Mouse (Mus musculus): ENCODE measurements around the gene Lrrc2. TPM values are rescaled to one million over a fixed set of nuclear protein-coding genes. Genes with fewer than 3 reads are reported as not detected.

Gene Lrrc2
- polyA plus RNA-seq, 1 experiment from 2014 or later, result 0.34 TPM

DNA sequence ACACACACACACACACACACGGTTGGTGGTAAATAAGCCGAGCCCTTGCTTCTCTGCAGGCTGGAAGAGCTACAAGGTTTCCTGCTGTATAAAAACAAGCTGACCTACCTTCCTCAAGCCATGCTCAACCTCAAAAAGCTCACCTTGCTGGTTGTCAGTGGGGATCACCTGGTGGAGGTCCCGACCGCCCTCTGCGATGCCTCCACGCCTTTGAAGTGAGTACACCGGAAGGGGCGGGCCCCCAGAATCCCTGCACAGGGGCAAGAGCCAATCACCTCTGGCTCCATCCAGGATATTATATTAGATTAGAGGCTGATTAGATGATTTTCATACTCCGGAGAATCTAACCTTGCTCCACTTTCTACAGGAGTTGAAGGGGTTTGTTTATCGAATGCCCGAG, 28.1 kb downstream of the Lrrc2 start:
- H3K4me2 ChIP-seq (replicated peaks), result no peak overlapping the region
- no peaks in the 10 kb centered on the region for H3K27me3 ChIP-seq (replicated peaks)
- no peak overlapping the region for H3K27ac ChIP-seq
- no peak overlapping the region for H3K4me3 ChIP-seq (replicated peaks)
- 89% methylated on average over 10 of the region's 11 CpGs for WGBS
- no peaks in the 10 kb centered on the region for H3K9me3 ChIP-seq
- H3K36me3 ChIP-seq, result no peaks in the 10 kb centered on the region
- no peak for ATAC-seq
- no peaks in the 10 kb centered on the region for H3K4me1 ChIP-seq (replicated peaks)
- no peak overlapping the region for H3K9ac ChIP-seq

DNA sequence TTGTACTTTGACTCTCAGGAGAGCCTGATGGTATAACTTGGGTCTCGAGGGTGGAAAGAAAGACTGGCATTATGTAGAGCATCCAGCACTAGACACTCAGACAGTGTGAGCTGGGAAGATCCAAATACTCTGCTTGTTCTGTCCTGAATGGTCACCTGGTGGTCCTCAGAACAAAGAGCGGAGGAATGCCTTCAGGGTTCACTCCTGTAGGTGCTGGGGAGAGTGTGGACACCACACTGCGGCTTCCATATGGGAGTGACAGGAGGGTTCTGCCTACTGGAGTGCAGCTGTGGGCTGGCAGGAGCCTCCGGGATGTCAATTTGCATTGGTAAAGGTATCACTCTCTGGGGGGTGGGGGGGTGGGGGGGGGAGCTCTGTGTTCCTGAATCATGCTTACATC, 31.0 kb downstream of the Lrrc2 start:
- no peak for ATAC-seq
- H3K9ac ChIP-seq, result no peak overlapping the region
- H3K36me3 ChIP-seq, result no peaks in the 10 kb centered on the region
- WGBS, result 75% methylated on average over 4 of the region's 4 CpGs
- H3K4me3 ChIP-seq (replicated peaks), result no peak overlapping the region
- H3K27ac ChIP-seq, result no peak overlapping the region
- H3K27me3 ChIP-seq (replicated peaks), result no peaks in the 10 kb centered on the region
- no peak overlapping the region for H3K4me2 ChIP-seq (replicated peaks)
- no peaks in the 10 kb centered on the region for H3K9me3 ChIP-seq
- H3K4me1 ChIP-seq (replicated peaks), result no peaks in the 10 kb centered on the region

DNA sequence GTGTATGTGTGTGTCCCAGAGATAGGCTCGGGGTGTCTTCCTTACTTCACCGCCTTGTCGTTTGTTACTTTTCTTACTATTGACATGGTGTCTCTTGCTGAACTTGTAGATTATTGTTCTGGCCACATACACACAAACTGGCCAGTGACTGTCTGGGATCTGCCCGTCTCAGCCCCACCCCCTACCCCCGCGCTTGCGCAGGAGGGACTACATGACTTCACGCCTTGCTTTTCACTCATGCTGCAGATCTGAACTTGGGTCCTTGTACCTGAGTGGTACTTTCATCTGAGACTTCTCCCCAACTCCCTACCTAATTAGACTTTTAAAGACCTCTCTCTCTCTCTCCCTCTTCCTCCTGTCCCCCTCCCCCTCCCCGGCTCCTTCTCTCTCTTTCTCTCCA, 32.8 kb downstream of the Lrrc2 start:
- Histone ChIP-seq H3K4me2 (replicated peaks) (no peak overlapping the region), H3K27me3 (replicated peaks) (no peaks in the 10 kb centered on the region), H3K9me3 (no peaks in the 10 kb centered on the region), H3K36me3 (no peaks in the 10 kb centered on the region), H3K4me1 (replicated peaks) (no peaks in the 10 kb centered on the region), H3K27ac (no peak overlapping the region), H3K9ac (no peak overlapping the region), H3K4me3 (replicated peaks) (no peak overlapping the region)
- ATAC-seq, result no peak
- WGBS, result 94% methylated on average over 9 of the region's 9 CpGs

DNA sequence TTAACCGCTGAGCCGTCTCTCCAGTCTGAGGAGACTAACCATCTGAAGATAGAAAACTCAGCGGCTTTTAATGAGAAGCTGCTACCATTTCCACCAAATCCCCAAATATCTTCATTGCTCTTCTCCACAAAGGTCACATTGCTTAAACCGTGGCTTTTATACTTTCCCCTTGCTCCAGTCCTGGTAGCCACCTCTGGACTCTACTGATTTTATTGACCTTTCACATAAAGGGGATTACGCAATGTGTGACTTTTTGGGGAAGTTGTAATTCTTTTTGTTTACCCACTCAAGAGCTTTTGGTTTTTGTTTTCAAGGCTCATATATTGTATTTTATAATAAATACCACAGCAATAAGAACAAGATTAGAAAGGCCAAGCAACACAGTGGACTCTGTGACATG, 34.2 kb downstream of the Lrrc2 start:
- no peak overlapping the region for H3K27ac ChIP-seq
- H3K4me1 ChIP-seq (replicated peaks), result 0 out of 2 replicates have a peak, but pooled peaks cover 3% of the 10 kb centered on the region
- no peaks in the 10 kb centered on the region for H3K9me3 ChIP-seq
- H3K36me3 ChIP-seq, result no peaks in the 10 kb centered on the region
- no peak overlapping the region for H3K4me3 ChIP-seq (replicated peaks)
- H3K9ac ChIP-seq, result no peak overlapping the region
- 94% methylated on average over 5 of the region's 5 CpGs for WGBS
- ATAC-seq, result no peak
- no peak overlapping the region for H3K4me2 ChIP-seq (replicated peaks)
- no peaks in the 10 kb centered on the region for H3K27me3 ChIP-seq (replicated peaks)

DNA sequence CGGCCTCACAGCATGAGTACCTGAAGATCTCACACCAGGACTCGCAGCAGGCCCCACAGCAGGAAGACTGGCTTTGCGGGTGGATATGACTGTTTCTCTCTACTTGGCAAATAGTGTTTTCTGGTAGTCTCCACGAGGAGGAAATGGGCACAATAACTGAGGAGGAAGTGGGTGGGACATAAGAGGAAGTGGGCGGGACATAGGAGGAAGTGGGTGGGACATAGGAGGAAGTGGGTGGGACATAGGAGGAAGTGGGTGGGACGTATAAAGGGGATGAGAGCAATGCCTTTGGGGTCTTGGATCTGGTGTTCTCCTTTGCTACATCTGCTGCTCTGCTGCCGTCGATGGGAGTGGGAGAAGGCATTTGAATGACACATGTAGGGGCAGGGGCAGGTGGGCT, 34.6 kb downstream of the Lrrc2 start:
- ATAC-seq, result no peak
- H3K9me3 ChIP-seq, result no peaks in the 10 kb centered on the region
- H3K4me1 ChIP-seq (replicated peaks), result 0 out of 2 replicates have a peak, but pooled peaks cover 3% of the 10 kb centered on the region
- 88% methylated on average over 8 of the region's 8 CpGs for WGBS
- H3K4me2 ChIP-seq (replicated peaks), result no peak overlapping the region
- no peak overlapping the region for H3K27ac ChIP-seq
- H3K36me3 ChIP-seq, result no peaks in the 10 kb centered on the region
- H3K4me3 ChIP-seq (replicated peaks), result no peak overlapping the region
- no peak overlapping the region for H3K9ac ChIP-seq
- H3K27me3 ChIP-seq (replicated peaks), result no peaks in the 10 kb centered on the region

DNA sequence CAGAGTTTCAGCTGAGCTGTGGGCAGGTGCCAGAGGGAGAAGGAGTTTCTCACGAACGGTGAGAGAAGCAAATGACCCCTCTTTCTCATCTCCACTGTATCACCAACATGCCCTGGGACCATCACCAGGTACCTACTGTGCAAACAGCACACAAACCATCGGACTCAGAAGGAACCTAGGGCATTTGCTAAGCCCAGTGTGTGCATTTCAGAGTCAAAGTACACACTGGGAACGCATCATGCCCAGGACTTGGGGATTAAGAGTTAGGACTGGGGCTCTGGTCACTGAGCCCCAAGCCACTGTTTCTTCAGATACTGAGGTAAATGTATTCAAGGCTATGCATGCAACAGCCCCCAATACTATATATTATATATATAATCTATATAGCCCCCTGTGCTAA, 36.0 kb downstream of the Lrrc2 start:
- Histone ChIP-seq H3K9ac (no peak overlapping the region), H3K27ac (no peak overlapping the region), H3K4me2 (replicated peaks) (no peak overlapping the region), H3K4me1 (replicated peaks) (peaks cover 3% of the 10 kb centered on the region; the same call in 1 of the 2 replicates), H3K36me3 (no peaks in the 10 kb centered on the region), H3K9me3 (no peaks in the 10 kb centered on the region), H3K4me3 (replicated peaks) (no peak overlapping the region), H3K27me3 (replicated peaks) (no peaks in the 10 kb centered on the region)
- ATAC-seq, result no peak
- WGBS, result 65% methylated on average over 4 of the region's 4 CpGs

DNA sequence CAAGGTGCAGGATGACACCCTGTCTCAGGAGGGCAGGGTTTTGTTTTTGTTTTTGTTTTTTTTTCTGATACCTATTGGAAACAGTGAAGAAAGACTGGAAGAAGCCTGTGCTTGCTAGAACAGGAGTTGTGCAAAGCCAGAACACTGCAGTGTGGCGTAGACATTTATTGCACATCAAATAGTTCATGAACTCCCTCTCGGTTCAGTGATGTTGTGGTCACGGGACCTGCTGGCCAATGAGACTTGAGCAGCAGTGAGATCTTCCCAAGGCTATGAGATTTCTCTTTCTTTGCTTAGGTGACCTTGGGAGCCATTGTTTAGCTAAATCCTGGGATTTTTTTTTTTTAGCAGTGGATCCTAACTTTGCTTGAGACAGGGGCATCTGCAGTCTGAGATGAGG, 36.7 kb downstream of the Lrrc2 start:
- 67% methylated on average over 3 of the region's 3 CpGs for WGBS
- no peak for ATAC-seq
- H3K9ac ChIP-seq, result no peak overlapping the region
- H3K4me3 ChIP-seq (replicated peaks), result no peak overlapping the region
- H3K9me3 ChIP-seq, result no peaks in the 10 kb centered on the region
- H3K36me3 ChIP-seq, result no peaks in the 10 kb centered on the region
- H3K4me2 ChIP-seq (replicated peaks), result no peak overlapping the region
- no peak overlapping the region for H3K27ac ChIP-seq
- no peaks in the 10 kb centered on the region for H3K27me3 ChIP-seq (replicated peaks)
- peaks cover 3% of the 10 kb centered on the region; the same call in 1 of the 2 replicates for H3K4me1 ChIP-seq (replicated peaks)

DNA sequence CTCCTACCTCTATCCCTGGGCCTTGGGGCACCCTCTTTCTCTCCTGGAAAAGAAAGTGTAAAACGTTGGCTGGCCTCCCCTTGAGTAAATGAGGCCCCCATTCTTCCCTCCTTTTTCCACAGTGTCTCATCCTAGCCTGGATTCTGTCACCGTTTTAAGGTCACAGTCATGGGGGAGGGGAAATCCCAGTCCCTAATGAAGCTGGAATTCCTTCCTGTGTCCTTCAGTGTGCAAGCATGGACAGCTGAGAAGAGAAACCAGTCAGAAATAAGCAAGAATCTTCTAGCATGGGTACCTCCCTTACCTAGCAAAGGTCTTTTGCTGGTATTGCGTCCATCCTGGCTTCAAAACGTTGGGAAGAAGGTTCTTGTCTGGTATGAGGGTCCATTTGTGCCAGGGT, 37.8 kb downstream of the Lrrc2 start:
- 53% methylated on average over 4 of the region's 4 CpGs for WGBS
- Histone ChIP-seq H3K27me3 (replicated peaks) (no peaks in the 10 kb centered on the region), H3K36me3 (no peaks in the 10 kb centered on the region), H3K27ac (no peak overlapping the region), H3K4me2 (replicated peaks) (no peak overlapping the region), H3K4me1 (replicated peaks) (peaks cover 3% of the 10 kb centered on the region; the same call in 1 of the 2 replicates), H3K4me3 (replicated peaks) (no peak overlapping the region), H3K9me3 (no peaks in the 10 kb centered on the region), H3K9ac (no peak overlapping the region)
- no peak for ATAC-seq

DNA sequence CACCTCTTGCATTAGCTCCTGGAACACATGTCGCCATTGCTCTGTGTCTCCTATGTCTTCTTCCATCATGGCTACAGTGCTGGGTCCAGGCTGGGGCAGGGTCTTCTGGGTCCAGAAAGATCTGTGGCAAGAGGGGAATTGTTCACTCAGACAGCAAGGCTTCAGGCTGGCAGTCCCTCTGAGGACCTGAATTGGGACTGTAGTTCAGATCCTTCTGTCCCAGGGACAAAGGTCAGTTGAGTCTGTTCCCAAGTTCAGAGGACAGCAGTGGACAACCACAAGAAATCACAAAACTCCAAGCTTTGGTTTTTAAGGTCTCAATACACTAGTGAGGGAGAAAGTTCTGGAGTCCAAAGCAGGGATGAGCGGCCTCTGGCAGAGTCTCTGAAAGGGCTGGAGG, 38.2 kb downstream of the Lrrc2 start:
- 98% methylated on average over 2 of the region's 2 CpGs for WGBS
- Histone ChIP-seq H3K4me2 (replicated peaks) (no peak overlapping the region), H3K36me3 (no peaks in the 10 kb centered on the region), H3K4me3 (replicated peaks) (no peak overlapping the region), H3K27me3 (replicated peaks) (no peaks in the 10 kb centered on the region), H3K27ac (no peak overlapping the region), H3K9me3 (no peaks in the 10 kb centered on the region), H3K4me1 (replicated peaks) (peaks cover 3% of the 10 kb centered on the region; the same call in 1 of the 2 replicates), H3K9ac (no peak overlapping the region)
- no peak for ATAC-seq

DNA sequence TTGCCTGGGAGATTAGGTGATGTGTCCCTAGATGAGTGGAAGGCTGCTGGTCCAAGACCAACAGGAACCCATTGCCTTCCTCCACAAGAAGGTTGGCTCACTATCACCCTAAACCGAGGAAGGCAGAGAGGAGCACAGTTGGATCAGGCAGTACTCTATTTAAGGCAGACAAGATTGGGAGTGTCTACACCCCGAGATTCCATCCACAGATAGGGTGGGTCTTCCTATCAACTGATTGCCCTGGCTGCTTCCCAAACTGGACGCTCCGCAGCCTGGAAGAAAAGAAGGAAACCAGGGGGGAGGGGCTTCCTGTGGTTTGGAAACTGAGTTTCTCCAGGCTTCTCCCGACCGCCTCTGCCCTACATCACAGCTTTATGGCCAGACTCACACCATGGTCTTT, 38.9 kb downstream of the Lrrc2 start, which contains the start of gene Rtp3:
TSS of gene Rtp3 (minus strand) at position 380 of the 400 bp plus-strand sequence.
- Histone ChIP-seq H3K4me2 (replicated peaks) (no peak within 1 kb of the TSS), H3K4me1 (replicated peaks) (peaks cover 3% of the 10 kb centered on the region; the same call in 1 of the 2 replicates), H3K27ac (no peak within 1 kb of the TSS), H3K9me3 (no peaks in the 10 kb centered on the region), H3K36me3 (no peaks in the 10 kb centered on the region), H3K27me3 (replicated peaks) (no peaks in the 10 kb centered on the region), H3K9ac (no peak within 1 kb of the TSS), H3K4me3 (replicated peaks) (no peak within 1 kb of the TSS)
- WGBS, result 37% methylated on average over 6 of the region's 6 CpGs
- no peak for ATAC-seq

DNA sequence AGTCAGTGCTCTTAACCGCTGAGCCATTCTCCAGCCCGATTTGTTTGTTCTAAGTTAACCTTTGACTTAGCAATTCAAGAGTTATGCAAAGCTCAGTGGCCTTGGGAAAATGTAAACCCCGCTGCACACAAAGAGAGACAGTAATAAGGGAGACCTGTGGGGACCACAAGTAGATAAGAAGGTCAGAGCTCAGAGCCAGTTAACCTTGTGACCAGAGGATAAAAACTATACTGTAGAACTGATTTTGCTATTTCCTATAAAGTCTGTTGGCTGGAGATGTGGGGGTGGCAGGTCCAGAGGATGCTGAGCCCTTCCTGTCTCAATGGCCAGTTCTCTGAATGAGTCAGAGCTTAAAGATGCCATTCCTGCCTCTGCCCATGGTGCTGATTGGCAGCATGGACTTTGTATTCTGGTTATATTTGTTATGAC, 42.0 kb downstream of the Lrrc2 start:
- no peaks in the 10 kb centered on the region for H3K9me3 ChIP-seq
- ATAC-seq, result peak; percentile 61
- peak overlapping the region; percentile 6; the same call in 1 of the 2 replicates for H3K27ac ChIP-seq

DNA sequence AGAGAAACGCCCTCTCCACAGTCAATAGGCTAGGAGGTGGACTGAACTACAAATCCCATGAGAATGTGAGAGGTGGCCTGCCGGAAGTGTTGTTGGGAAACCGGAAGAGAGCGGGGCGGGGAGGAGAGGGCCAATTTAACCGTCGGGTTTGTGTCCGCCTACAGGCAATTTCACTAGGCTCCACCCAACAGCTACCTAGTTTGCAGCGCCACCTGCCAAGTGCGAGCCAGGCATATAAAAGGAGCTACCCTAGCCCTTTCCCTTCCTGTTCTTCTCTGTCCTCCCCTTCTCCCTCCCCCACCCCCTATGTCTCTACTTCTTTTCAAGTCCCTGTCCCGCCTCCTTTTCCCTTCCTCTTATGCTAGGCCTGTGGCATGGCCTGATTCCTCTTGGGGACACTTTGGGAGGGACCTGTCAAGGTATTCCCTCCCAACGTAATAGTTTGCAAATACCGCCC, 43.4 kb downstream of the Lrrc2 start:
- Histone ChIP-seq H3K4me1 (replicated peaks) (peaks cover 4% of the 10 kb centered on the region; the same call in 1 of the 2 replicates), H3K36me3 (no peaks in the 10 kb centered on the region), H3K9ac (0 out of 2 replicates have a peak overlapping the region, but pooled peaks have one; percentile 38), H3K9me3 (no peaks in the 10 kb centered on the region), H3K27ac (0 out of 2 replicates have a peak overlapping the region, but pooled peaks have one; percentile 56), H3K4me3 (replicated peaks) (peak overlapping the region; percentile 42), H3K27me3 (replicated peaks) (no peaks in the 10 kb centered on the region), H3K4me2 (replicated peaks) (peak overlapping the region; percentile 59)
- ATAC-seq, result peak; percentile 90
- WGBS, result 6% methylated on average over 13 of the region's 13 CpGs

More for the DNA sequence above, 42.0 kb downstream of the Lrrc2 start:
- H3K4me1 ChIP-seq (replicated peaks), result peaks cover 3% of the 10 kb centered on the region; the same call in 1 of the 2 replicates
- H3K9ac ChIP-seq, result no peak overlapping the region
- WGBS, result 19% methylated on average over 3 of the region's 3 CpGs
- H3K4me2 ChIP-seq (replicated peaks), result no peak overlapping the region
- no peak overlapping the region for H3K4me3 ChIP-seq (replicated peaks)
- H3K36me3 ChIP-seq, result no peaks in the 10 kb centered on the region
- no peaks in the 10 kb centered on the region for H3K27me3 ChIP-seq (replicated peaks)

DNA sequence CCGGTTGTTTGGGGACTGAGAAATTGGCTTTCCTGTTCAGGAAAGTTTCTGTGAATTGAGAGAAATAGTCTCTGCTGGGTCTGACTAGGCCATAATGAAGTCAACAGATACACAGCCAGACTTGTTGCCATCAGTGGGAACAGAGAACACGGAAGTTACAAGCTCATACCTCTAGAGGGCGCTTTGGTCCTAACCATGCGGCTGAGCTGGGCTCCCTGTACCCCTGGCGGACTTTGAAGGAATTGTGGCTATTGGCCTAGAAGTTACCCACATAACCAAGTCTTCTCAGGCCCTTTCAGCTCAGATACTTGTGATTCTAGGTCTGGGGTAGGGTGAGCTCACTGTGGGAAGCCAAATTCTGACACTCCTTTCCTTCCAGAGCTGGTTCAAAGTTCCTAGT, 45.9 kb downstream of the Lrrc2 start:
- no peak; the same call in 1 of the 2 replicates for ATAC-seq
- Histone ChIP-seq H3K4me3 (replicated peaks) (no peak overlapping the region), H3K4me1 (replicated peaks) (0 out of 2 replicates have a peak, but pooled peaks cover 5% of the 10 kb centered on the region), H3K36me3 (no peaks in the 10 kb centered on the region), H3K4me2 (replicated peaks) (no peak overlapping the region), H3K9ac (no peak overlapping the region), H3K27me3 (replicated peaks) (no peaks in the 10 kb centered on the region), H3K27ac (no peak overlapping the region), H3K9me3 (no peaks in the 10 kb centered on the region)
- 5% methylated on average over 5 of the region's 5 CpGs for WGBS

All from intestine, embryonic 15.5 days (tissue).